Mouse (Mus musculus): ENCODE data around the gene Slc10a7. TPM values are rescaled to one million over a fixed set of nuclear protein-coding genes. Genes with fewer than 3 reads are reported as not detected.

Gene Slc10a7
- total and polyA plus RNA-seq, 2 experiments from 2014 or later, result 5.7 to 11.8 TPM

- no peak overlapping the region for H3K4me3 ChIP-seq (ENCODE audit: low read depth, low read length)
- H3K4me2 ChIP-seq (ENCODE audit: low read depth), result no peak overlapping the region
- 64% methylated on average over 2 of the region's 2 CpGs for WGBS
- 0 out of 2 replicates have a peak, but pooled peaks cover 8% of the 10 kb centered on the region for H3K36me3 ChIP-seq (ENCODE audit: insufficient read depth)
- no peak overlapping the region for H3K9ac ChIP-seq
- H3K27me3 ChIP-seq (ENCODE audit: insufficient read depth, low read length), result no peaks in the 10 kb centered on the region
- H3K27ac ChIP-seq (ENCODE audit: low read depth, low read length), result no peak overlapping the region
- DNase-seq (no peak), ATAC-seq (no peak)
- no peaks in the 10 kb centered on the region for H3K9me3 ChIP-seq (ENCODE audit: low read length)
- peaks cover 4% of the 10 kb centered on the region; the same call in 1 of the 2 replicates for H3K4me1 ChIP-seq (ENCODE audit: insufficient read depth)
- TF ChIP-seq CTCF (IDR thresholded peaks at IDR 0.05; ENCODE audit: low read depth), result no peak
Observed at GRCm38 (mm10) chr8:78502706-78503105, 6.4 kb upstream of the Slc10a7 start.

DNA sequence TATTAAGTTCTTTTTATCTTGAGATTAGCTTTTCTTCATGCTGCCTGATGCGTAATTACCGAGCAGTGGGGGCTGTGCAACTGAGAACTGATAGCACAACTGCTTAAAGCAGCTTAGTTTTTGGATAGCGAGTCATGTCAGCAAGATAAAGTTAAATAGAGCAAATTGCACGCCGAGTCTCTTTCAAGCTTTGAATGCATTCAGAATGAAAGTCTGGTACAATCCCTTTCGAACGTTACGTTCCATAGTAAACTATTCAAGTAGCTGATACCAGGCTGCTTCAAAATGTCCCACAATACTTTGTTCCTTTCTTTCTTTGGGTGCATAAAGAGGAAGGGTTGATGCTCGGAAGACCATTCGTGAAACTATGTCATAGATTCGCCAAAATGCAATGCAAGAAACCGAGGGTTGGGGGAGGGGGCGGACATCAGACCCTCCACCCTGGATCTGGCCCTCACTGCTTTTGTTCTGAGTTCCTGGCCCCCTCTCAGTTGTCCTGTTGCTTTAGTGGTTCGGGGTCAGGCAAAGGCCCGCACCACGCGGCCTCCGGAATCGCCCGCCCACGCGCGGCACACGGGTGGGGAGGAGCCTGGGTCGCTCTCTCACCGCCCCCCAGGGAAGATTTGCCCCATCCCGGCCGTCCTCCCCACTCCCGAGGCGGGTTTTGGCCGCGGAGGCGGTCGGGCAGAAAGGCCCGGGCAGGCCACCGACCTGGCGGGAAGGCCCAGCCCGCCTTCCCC lies 997 bp upstream of the Slc10a7 start:
- no peak for TF ChIP-seq CTCF (IDR thresholded peaks at IDR 0.05; ENCODE audit: low read depth)
- Histone ChIP-seq H3K9me3 (ENCODE audit: low read length) (no peaks in the 10 kb centered on the region), H3K4me1 (ENCODE audit: insufficient read depth) (peaks cover 4% of the 10 kb centered on the region; the same call in 1 of the 2 replicates), H3K27ac (ENCODE audit: low read depth, low read length) (peak overlapping the region; percentile 97), H3K9ac (peak overlapping the region; percentile 97), H3K27me3 (ENCODE audit: insufficient read depth, low read length) (no peaks in the 10 kb centered on the region), H3K4me3 (ENCODE audit: low read depth, low read length) (peak overlapping the region; percentile 86), H3K36me3 (ENCODE audit: insufficient read depth) (0 out of 2 replicates have a peak, but pooled peaks cover 8% of the 10 kb centered on the region), H3K4me2 (ENCODE audit: low read depth) (peak overlapping the region; percentile 74)
- ATAC-seq, result peak; percentile 9
- under 1% methylated on average over 38 of the region's 38 CpGs for WGBS
- DNase-seq, result peak; percentile 69

DNA sequence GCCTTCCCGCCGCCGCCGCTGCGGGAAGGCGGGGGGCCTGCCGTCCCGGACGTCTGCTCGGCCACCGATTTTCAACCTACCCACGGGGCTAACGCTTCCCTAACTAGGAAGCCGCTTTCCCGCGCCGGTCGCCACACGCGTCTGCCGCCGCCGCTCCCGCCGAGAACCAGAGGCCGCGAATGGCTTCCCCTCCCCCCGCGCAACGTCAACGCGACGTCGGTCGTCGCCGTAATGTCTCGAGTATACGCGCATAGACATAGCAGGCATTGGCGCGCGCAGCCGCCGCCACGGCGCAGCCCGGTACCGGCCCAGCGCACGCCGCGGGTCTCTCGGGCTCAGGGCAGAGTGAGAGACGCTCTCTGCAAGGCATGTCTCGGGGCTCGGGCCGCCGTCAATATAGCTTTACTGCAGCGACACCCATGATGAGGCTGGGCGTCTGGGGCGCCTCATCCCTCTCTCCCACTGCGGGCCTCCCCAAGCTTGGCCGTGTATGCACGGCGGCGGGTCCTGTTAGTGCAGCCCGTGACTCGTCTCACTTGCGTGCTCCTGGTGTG lies 350 bp upstream of the Slc10a7 start, which contains the start of gene Rbmxl1:
TSS of gene Rbmxl1 (minus strand) at position 180 of the 554 bp plus-strand sequence.
- peak; percentile 92 for ATAC-seq
- Histone ChIP-seq H3K27ac (ENCODE audit: low read depth, low read length) (peak within 1 kb of the TSS; percentile 97), H3K9me3 (ENCODE audit: low read length) (no peaks in the 10 kb centered on the region), H3K4me2 (ENCODE audit: low read depth) (peak within 1 kb of the TSS; percentile 74), H3K27me3 (ENCODE audit: insufficient read depth, low read length) (no peaks in the 10 kb centered on the region), H3K9ac (peak within 1 kb of the TSS; percentile 97), H3K36me3 (ENCODE audit: insufficient read depth) (0 out of 2 replicates have a peak, but pooled peaks cover 6% of the 10 kb centered on the region), H3K4me1 (ENCODE audit: insufficient read depth) (peaks cover 4% of the 10 kb centered on the region; the same call in 1 of the 2 replicates), H3K4me3 (ENCODE audit: low read depth, low read length) (peak within 1 kb of the TSS; percentile 86)
- under 1% methylated on average over 70 of the region's 70 CpGs for WGBS
- DNase-seq, result peak; percentile 94
- no peak; the same call in 1 of the 2 replicates for TF ChIP-seq CTCF (IDR thresholded peaks at IDR 0.05; ENCODE audit: low read depth)

DNA sequence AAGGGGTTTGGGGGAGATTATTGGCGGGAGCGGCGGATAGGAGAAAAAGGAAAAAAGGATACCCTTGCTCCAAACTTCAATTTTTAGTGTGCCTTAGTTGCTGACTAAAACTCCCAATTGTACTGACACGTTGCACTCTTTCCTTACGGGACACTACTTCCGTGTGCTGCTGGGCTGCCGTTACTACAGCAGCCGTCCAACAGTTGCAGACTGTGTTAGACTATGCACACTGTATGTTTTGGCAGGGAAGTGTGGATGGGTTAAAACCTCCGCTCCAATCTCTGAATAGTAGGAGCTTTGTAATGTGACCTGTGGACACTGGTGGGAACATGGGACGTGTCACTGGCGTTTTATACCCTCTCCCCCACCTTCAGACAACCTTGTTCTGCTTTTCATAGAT lies 948 bp downstream of the Slc10a7 start:
- Histone ChIP-seq H3K27me3 (ENCODE audit: insufficient read depth, low read length) (no peaks in the 10 kb centered on the region), H3K4me1 (ENCODE audit: insufficient read depth) (peaks cover 4% of the 10 kb centered on the region; the same call in 1 of the 2 replicates), H3K4me3 (ENCODE audit: low read depth, low read length) (peak overlapping the region; percentile 86), H3K4me2 (ENCODE audit: low read depth) (peak overlapping the region; percentile 74), H3K27ac (ENCODE audit: low read depth, low read length) (no peak overlapping the region), H3K9me3 (ENCODE audit: low read length) (no peaks in the 10 kb centered on the region), H3K36me3 (ENCODE audit: insufficient read depth) (no peaks in the 10 kb centered on the region), H3K9ac (peak overlapping the region; percentile 97)
- TF ChIP-seq CTCF (IDR thresholded peaks at IDR 0.05; ENCODE audit: low read depth), result no peak
- ATAC-seq, result no peak
- under 1% methylated on average over 11 of the region's 11 CpGs for WGBS
- peak; percentile 7 for DNase-seq

DNA sequence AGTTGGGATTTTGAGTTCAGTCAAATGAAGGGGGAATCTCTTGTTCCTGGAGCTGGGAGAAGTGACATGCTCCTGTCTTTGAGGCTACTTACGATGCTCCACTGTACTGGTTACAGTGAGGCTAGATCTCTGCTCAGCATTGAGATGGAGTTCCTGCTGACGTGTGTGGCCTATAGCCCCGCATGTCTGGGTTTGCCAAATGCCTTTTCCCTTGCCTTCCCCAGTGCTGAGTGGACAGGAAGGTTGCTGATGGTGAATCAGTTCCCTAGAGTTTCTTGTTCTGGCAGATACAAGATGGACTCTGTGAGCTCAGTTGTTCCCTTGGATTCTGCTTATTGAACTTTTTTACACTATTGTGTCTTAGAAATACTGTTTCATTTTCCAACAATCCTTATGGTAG lies 1.8 kb downstream of the Slc10a7 start:
- no peak for TF ChIP-seq CTCF (IDR thresholded peaks at IDR 0.05; ENCODE audit: low read depth)
- no peak for DNase-seq
- 68% methylated on average over 3 of the region's 3 CpGs for WGBS
- Histone ChIP-seq H3K4me1 (ENCODE audit: insufficient read depth) (peaks cover 4% of the 10 kb centered on the region; the same call in 1 of the 2 replicates), H3K9me3 (ENCODE audit: low read length) (no peaks in the 10 kb centered on the region), H3K4me2 (ENCODE audit: low read depth) (no peak overlapping the region; the same call in 1 of the 2 replicates), H3K36me3 (ENCODE audit: insufficient read depth) (0 out of 2 replicates have a peak, but pooled peaks cover 1% of the 10 kb centered on the region), H3K4me3 (ENCODE audit: low read depth, low read length) (no peak overlapping the region), H3K9ac (no peak overlapping the region), H3K27me3 (ENCODE audit: insufficient read depth, low read length) (no peaks in the 10 kb centered on the region), H3K27ac (ENCODE audit: low read depth, low read length) (no peak overlapping the region)
- no peak for ATAC-seq

DNA sequence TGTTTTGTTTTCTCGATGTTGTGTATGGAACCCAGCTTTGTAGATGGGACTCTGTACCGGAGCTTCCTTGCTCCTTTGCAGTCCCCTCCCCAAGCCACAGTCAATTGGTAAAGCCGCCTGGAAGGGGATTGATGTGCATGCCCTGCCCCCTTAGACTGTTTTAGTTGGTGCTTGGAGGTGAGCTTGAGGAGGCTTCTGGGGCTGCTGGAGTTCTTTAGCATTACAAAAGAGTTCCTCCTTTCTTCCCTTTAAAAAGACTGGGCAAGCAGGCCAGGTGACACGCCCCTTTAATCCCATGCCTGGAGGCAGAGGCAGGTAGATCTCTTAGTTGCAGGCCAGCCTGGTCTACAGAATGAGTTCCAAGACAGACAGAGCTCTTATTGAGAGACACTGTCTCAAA lies 4.0 kb downstream of the Slc10a7 start:
- no peak for DNase-seq
- ATAC-seq, result no peak
- Histone ChIP-seq H3K27ac (ENCODE audit: low read depth, low read length) (no peak overlapping the region), H3K36me3 (ENCODE audit: insufficient read depth) (peaks cover 6% of the 10 kb centered on the region; the same call in 1 of the 2 replicates), H3K9me3 (ENCODE audit: low read length) (no peaks in the 10 kb centered on the region), H3K4me3 (ENCODE audit: low read depth, low read length) (no peak overlapping the region), H3K4me1 (ENCODE audit: insufficient read depth) (no peaks in the 10 kb centered on the region), H3K27me3 (ENCODE audit: insufficient read depth, low read length) (no peaks in the 10 kb centered on the region), H3K4me2 (ENCODE audit: low read depth) (no peak overlapping the region), H3K9ac (no peak overlapping the region)
- 83% methylated on average over 4 of the region's 4 CpGs for WGBS
- TF ChIP-seq CTCF (IDR thresholded peaks at IDR 0.05; ENCODE audit: low read depth), result no peak

DNA sequence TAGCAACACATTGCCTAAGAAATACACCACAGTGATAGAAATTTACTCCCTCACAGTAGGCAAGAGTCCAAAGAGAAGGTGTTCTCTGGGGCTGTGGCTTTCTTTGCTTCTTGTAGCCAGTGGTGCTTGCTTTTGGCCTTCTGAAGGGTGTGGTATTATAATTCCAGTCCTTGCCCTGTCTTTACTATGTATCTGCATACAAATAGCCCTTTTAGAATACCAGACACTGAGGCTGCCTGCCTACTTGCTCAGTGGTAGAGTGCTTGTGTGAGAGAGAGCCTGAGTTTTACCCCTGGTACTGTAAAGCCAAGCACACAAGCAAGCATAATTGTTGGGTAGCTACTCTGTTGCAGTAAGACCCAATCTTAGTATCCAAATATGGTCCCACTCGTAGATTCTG lies 5.6 kb downstream of the Slc10a7 start:
- no peaks in the 10 kb centered on the region for H3K9me3 ChIP-seq (ENCODE audit: low read length)
- no peak overlapping the region for H3K4me2 ChIP-seq (ENCODE audit: low read depth)
- H3K27me3 ChIP-seq (ENCODE audit: insufficient read depth, low read length), result no peaks in the 10 kb centered on the region
- peaks cover 6% of the 10 kb centered on the region; the same call in 1 of the 2 replicates for H3K36me3 ChIP-seq (ENCODE audit: insufficient read depth)
- ATAC-seq, result no peak
- H3K4me1 ChIP-seq (ENCODE audit: insufficient read depth), result no peaks in the 10 kb centered on the region
- no peak overlapping the region for H3K27ac ChIP-seq (ENCODE audit: low read depth, low read length)
- no peak for TF ChIP-seq CTCF (IDR thresholded peaks at IDR 0.05; ENCODE audit: low read depth)
- H3K4me3 ChIP-seq (ENCODE audit: low read depth, low read length), result no peak overlapping the region
- no peak overlapping the region for H3K9ac ChIP-seq
- DNase-seq, result no peak
- 97% methylated on average over 1 of the region's 1 CpGs for WGBS
